Mouse (Mus musculus) olfactory bulb, adult 2 months (tissue): Measurements from ENCODE around the gene E2f7.

Experiments
- CTCF ChIP-seq: fragments of 200-500 bp; IDR thresholded peaks from 2 replicates; pipeline ENCODE4 v1.5.1; 2012; ENCODE audit warnings: low read depth, mild to moderate bottlenecking, low read length, moderate library complexity; ENCODE audit not compliant: insufficient read depth
- POLR2A ChIP-seq: fragments of 200-500 bp; IDR thresholded peaks from 2 replicates; pipeline ENCODE4 v1.6.1; 2012; ENCODE audit warnings: mild to moderate bottlenecking, low read depth, low read length, moderate library complexity; ENCODE audit not compliant: insufficient read depth

- no peak for TF ChIP-seq CTCF
- TF ChIP-seq POLR2A, result no peak
Observed at GRCm38 (mm10) chr10:110743701-110744100, 1.5 kb upstream of the E2f7 start.
